Mouse (Mus musculus) ES-E14 (cell line): ENCODE results near the gene Ahsg.

Experiments used
- CHD2 ChIP-seq: IDR thresholded peaks from 2 replicates; pipeline ENCODE4 v1.6.1; 2014; ENCODE audit warnings: mild to moderate bottlenecking, low read depth, low read length, inconsistent platforms
- MAFK ChIP-seq: IDR thresholded peaks from 2 replicates; pipeline ENCODE4 v1.6.1; 2014; ENCODE audit warnings: mild to moderate bottlenecking, low read depth, low read length, inconsistent platforms; ENCODE audit not compliant: insufficient read depth
- ZC3H11A ChIP-seq: IDR thresholded peaks from 2 replicates; pipeline ENCODE4 v1.6.1; 2012; ENCODE audit warnings: low read depth, mild to moderate bottlenecking, inconsistent platforms, low read length, borderline replicate concordance
- ZNF384 ChIP-seq: IDR thresholded peaks from 2 replicates; pipeline ENCODE4 v1.6.1; 2012; ENCODE audit warnings: low read depth, low read length, inconsistent platforms

DNA sequence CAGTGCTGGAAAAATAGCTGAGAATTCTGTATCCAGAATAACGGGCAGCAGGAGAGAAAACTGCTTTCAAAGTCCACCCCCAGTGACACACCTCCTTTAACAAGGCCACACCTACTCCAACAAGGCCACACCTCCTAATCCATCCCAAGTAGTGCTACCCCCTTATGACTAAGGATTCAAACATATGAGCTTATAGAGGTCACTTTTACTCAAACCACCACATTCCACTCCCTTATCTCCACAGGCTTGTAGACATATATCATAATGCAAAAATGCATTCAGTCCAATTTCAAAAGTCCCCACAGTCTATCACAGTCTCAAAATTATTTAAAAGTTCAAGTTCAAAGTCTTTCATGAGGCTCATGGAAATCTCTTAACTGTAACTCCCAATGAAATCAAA, 43.4 kb upstream of the Ahsg start:
- TF ChIP-seq ZNF384 (no peak), ZC3H11A (no peak), MAFK (no peak), CHD2 (no peak)
